Mouse (Mus musculus) embryonic stem cell, embryonic (primary cell): ENCODE results near the gene Sorcs2.

ENCODE experiments used
- CTCF ChIA-PET, 4 experiments: fragments of 300-600 bp in 2 of 4; fragments of 350-600 bp in 2 of 4; sonication (Branson Sonifier 250); formaldehyde crosslinking; loops; one replicate each; lab custom pipeline; 2022; ENCODE audit warnings: inconsistent platforms in 2 of 4; lab: Charles Lee
- POLR2A ChIA-PET, 4 experiments: fragments of 300-600 bp in 2 of 4; fragments of 350-600 bp in 2 of 4; sonication (Branson Sonifier 250); formaldehyde crosslinking; loops; one replicate each; lab custom pipeline; 2022; ENCODE audit warnings: antibody characterized with exemption in 4 of 4, inconsistent platforms in 1 of 4; lab: Charles Lee

Sorcs2 gene

DNA sequence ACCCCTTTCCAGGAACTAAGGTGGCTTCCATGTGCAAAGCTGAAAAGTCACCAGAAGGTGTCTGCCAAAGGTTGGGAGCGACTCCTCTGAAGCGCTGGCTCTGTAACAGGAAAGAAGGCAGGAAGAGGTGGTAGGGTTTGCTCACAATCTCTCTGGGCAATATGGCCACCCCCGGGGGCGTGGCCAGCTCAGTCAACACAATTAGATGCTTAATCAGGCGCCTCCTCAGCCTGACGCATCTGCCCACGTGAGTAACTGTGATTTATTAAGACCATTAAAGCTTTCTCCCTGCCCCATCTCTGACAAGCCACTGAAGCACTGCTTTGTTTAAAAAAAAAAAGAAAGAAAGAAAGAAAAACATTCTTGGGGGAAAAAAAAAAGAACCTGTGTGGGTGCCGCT lies 22.1 kb downstream of the Sorcs2 start:
- CTCF ChIA-PET: interaction anchor here in 3 of 4 experiments (0.6 to 1.8 kb wide), 12 partner anchors 9 to 852 kb away, joined by 3 to 6 read pairs (median 3); partner anchors contain the start of gene Sorcs2 (in 1 of the 3)
- POLR2A ChIA-PET: interaction anchor here (0.6 to 5.2 kb wide), 23 partner anchors 9 to 1146 kb away, joined by 3 to 35 read pairs (median 3); partner anchors contain the start of gene Grpel1 (in 2 of the 4)

DNA sequence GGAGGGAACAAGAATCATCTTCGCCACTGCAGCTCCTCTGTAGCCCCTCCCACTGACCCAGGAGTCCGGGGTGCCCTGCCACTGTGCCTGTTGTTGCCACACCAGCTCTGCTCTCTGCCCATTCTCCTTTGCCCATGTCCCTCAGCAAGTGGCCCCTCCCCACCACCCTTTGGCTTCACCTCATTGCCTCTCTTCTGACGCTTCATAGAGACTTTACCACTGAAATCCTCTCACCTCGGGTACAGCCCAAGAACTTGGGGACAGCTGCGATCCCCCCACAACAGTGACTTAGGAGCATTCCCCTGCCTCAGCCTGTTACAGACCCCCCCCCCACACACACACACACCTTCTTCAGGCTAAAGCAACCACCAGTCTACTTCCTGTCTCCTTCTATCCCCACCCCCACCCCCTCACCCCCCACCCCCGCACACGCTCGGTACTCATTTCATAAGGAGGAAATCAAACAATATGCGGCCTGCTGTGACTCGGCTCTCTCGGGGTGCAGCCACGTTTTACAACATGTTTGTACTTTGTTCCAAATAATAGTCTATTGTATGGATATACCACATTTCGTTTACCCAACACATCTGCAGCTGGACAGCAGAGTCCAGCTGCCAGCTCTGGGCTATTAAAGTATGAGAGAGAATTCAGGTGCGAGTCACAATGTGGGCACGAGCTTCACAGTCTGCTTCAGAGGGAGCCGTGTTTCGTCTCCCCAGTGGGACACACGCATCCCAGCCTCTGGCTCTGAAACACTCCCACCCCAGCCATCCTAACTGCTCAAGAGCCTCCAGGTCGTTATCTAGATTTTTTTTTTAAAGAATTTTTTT lies 23.5 kb downstream of the Sorcs2 start:
- ChIA-PET POLR2A (interaction anchor here in 2 of 4 experiments (0.8 to 5.2 kb wide), 12 partner anchors 10 to 554 kb away, joined by 3 to 35 read pairs (median 3); no protein-coding TSS in a partner anchor), CTCF (interaction anchor here in 3 of 4 experiments (0.8 to 1.8 kb wide), 5 partner anchors 13 to 24 kb away, joined by 3 to 11 read pairs (median 4); partner anchors contain the start of gene Sorcs2 (in 1 of the 3))

DNA sequence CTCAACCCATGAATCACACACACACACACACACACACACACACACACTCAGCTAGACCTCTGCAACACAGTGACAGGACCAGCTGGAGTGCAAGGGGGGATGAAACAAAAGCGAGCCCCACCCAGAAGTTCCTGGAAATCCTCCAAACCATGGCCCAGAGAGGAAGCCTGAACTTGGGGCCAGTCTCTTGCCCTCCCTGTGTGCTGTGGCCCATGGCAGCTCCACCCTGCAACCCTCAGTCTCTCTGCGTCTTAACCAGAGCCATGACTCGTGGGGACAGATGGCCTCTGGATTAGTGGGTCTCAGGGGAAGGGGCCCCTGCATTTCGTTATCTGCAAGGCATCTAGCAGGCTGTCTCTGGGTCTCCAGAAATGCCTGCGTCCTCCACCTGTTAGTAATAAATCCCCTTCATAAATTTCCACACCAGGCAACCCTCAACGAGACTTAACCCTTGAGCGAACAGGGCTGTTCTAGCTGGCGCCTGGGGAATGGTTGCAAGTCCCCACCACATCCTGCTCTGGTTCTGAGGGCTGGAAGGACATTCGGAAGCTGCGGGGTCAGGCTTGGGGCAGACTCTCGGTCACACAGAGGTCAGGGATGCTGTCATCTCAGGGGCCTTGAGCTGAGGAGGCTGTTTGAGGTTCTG lies 24.6 kb downstream of the Sorcs2 start:
- CTCF ChIA-PET: interaction anchor here in 3 of 4 experiments (0.6 to 1.8 kb wide), 4 partner anchors 23 to 398 kb away, joined by 3 to 5 read pairs (median 4); partner anchors contain the start of gene Sorcs2 (in 1 of the 3)

DNA sequence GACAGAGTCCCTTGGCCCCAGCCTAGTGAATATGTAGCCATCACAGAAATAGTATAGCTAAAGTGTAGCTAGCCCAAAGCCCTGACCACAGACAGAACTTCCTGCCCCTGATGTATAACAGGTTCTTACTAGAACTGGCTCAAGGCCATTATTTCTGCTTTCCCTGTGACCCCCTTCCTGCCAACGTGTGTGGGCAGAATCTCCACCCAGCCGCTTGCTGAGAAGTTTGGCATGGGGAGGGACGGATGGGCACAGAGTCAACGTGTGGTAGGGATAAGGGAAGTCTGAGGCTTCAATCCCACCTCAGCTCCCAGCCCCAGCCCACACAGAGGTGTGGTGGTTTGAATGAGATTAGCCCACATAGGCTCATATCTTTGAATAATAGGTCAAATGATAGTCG lies 26.2 kb downstream of the Sorcs2 start:
- ChIA-PET CTCF (interaction anchor here in 3 of 4 experiments (1.0 to 1.8 kb wide), 3 partner anchors 24 kb away, joined by 3 to 5 read pairs (median 4); no protein-coding TSS in a partner anchor), POLR2A (interaction anchor here in 1 of 4 experiments (1.2 kb wide), 1 partner anchor 13 kb away, joined by 3 read pairs; no protein-coding TSS in a partner anchor)

More for the DNA sequence above, 24.6 kb downstream of the Sorcs2 start:
- POLR2A ChIA-PET: interaction anchor here in 2 of 4 experiments (0.6 to 5.2 kb wide), 8 partner anchors 8 to 38 kb away, joined by 3 to 35 read pairs (median 3); no protein-coding TSS in a partner anchor

DNA sequence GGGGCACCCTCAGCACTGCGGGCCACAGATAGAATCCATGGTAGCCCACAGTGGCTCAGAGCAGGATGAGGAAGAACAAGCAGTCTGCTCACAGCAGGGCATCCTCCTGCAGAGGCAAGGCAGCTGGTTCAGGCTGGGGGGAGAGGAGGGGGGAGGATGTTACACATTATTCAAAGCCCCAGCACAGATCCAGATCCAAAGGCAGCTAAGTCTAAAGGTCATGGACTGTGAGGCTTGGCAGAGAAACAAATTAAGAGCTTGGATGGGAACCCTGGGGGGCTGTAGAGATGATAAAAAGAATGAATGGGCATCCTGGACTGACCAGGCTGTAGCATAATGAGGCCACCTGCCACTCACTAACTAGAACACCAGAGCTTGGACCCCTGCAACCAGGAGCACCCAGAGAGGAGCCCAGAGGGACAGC lies 28.7 kb downstream of the Sorcs2 start:
- CTCF ChIA-PET: interaction anchor here in 2 of 4 experiments (0.9 to 1.8 kb wide), 4 partner anchors 27 to 46 kb away, joined by 3 to 4 read pairs (median 4); no protein-coding TSS in a partner anchor

DNA sequence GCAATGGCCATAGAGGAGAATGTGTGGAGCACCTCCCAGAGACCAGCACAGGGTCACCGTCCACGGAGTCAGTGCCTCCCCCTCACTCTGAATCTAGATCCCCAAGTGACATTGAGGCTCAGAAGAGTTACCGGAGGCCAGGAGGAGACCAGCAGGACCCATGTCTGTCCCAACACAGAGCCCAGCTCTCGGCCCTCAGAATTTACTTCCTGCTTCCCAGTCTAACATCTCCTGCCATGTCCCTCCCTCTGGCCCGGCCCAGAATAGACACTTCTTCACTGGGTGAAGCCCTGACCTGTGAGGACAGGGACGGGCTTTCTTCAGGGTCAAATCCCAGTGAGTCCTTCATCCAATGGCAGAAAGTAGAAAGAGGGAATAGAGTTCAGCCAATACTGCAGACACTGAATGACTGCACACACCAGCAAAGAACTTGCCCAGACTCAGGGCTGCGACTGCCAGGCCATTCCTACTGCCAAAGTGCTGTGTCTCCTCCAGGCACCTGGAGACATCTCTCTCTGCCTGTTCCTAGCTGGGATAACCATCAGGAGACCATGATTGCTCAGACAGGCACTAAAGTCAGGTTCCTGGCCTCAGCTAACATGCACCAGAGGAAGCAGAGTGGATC lies 29.3 kb downstream of the Sorcs2 start:
- CTCF ChIA-PET: interaction anchor here in 2 of 4 experiments (0.9 to 1.8 kb wide), 4 partner anchors 27 to 45 kb away, joined by 3 to 4 read pairs (median 4); no protein-coding TSS in a partner anchor
- POLR2A ChIA-PET: interaction anchor here in 2 of 4 experiments (1.0 to 1.8 kb wide), 3 partner anchors 9 to 28 kb away, joined by 3 to 6 read pairs (median 5); no protein-coding TSS in a partner anchor

More for the DNA sequence above, 28.7 kb downstream of the Sorcs2 start:
- POLR2A ChIA-PET: interaction anchor here in 2 of 4 experiments (1.0 to 1.8 kb wide), 2 partner anchors 10 to 27 kb away, joined by 3 to 6 read pairs; no protein-coding TSS in a partner anchor

DNA sequence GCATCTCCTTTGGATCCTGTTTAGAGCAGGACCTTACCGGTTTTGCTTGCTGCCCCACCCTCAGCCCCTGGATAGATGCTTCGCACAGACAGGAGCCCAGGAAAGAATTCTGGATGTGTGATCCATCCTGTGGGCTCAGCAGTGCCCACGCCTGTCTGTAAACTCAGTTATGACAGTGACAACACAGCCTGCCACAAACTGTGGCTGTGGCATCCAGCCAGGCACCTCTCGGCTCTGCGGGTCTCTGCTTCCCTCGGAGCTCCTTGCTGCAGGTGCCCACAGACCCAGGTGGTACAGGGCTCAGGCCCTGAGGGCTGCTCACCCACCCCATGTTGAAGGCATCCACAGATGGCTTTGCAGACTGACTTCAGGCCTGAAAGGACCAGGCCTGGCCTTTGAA lies 30.0 kb downstream of the Sorcs2 start:
- POLR2A ChIA-PET: interaction anchor here in 2 of 4 experiments (1.0 to 1.8 kb wide), 3 partner anchors 8 to 28 kb away, joined by 3 to 6 read pairs (median 5); no protein-coding TSS in a partner anchor
- CTCF ChIA-PET: interaction anchor here in 1 of 4 experiments (1.6 to 1.8 kb wide), 2 partner anchors 28 to 45 kb away, joined by 4 read pairs; no protein-coding TSS in a partner anchor

DNA sequence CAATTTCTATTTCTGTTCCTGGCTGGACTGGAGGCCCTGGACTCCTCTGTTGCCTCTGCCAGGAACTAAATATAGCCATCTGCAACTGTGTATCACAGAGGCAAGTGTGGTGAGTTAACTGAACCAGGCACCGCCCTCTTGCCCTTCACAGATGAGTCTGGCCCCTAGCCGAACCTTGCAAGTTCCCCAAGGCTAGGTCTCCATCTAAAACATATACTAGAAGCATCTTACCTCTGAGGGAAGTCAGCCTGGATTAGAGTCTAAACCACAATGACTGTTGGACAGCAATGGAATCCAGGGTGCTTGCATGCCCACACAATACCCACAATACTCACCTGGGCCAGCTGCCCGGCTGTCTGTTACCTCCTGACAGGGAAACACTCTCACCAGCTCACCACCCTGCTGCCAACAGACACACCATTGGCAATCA lies 30.7 kb downstream of the Sorcs2 start:
- ChIA-PET CTCF (interaction anchor here in 2 of 4 experiments (0.6 to 0.7 kb wide), 2 partner anchors 9 to 168 kb away, joined by 3 to 5 read pairs; no protein-coding TSS in a partner anchor), POLR2A (interaction anchor here in 1 of 4 experiments (1.1 kb wide), 1 partner anchor 10 kb away, joined by 5 read pairs; no protein-coding TSS in a partner anchor)

DNA sequence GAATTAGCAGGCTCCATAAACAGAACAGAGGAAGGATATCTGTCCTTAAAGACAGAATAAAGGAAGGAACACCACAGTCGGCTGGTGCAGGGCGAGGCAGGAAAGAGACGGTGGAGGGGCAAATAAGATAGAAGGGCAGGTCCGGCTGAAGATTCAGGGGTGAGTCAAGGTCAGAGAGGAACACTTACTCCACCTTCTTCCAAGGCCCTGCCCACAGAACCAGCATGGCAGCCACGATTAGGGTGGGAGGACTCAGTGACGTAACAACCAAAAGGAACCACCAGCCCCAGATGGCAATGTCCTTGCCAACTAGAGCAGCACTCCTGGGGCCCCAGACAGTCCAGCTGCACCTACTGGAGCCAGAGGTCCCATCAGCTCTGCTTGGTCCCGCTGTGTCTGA lies 36.2 kb downstream of the Sorcs2 start:
- ChIA-PET CTCF (interaction anchor here in 2 of 4 experiments (0.9 to 1.7 kb wide), 3 partner anchors 34 to 70 kb away, joined by 3 to 5 read pairs (median 3); partner anchors contain the start of gene Sorcs2 (in 1 of the 2)), POLR2A (interaction anchor here in 2 of 4 experiments (0.7 to 4.4 kb wide), 5 partner anchors 9 to 28 kb away, joined by 3 to 35 read pairs (median 3); no protein-coding TSS in a partner anchor)

DNA sequence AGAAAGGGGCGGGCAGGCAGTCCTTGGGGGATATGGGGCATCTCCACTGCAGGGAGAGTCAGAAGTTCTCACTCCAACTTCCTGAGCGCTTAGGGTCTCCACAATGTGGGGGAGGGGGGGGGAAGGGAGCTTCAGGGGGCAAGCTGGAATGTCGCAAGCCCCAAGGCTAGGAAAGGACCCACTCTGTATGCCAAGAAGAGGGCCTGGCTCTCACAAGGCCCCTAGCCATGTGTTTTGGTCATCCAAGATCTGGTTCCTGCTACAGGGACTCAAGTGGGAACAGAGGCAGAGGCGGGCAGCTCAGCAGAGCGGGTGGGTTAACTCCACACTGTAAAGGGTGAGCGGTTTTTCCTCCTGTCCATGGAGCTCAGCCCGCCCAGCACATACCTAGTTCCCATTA lies 37.6 kb downstream of the Sorcs2 start:
- POLR2A ChIA-PET: interaction anchor here in 2 of 4 experiments (0.6 to 1.5 kb wide), 7 partner anchors 8 to 504 kb away, joined by 3 to 8 read pairs (median 4); no protein-coding TSS in a partner anchor
- CTCF ChIA-PET: interaction anchor here in 3 of 4 experiments (0.9 to 1.7 kb wide), 4 partner anchors 15 to 38 kb away, joined by 3 to 6 read pairs (median 4); partner anchors contain the start of gene Sorcs2 (in 1 of the 3)

DNA sequence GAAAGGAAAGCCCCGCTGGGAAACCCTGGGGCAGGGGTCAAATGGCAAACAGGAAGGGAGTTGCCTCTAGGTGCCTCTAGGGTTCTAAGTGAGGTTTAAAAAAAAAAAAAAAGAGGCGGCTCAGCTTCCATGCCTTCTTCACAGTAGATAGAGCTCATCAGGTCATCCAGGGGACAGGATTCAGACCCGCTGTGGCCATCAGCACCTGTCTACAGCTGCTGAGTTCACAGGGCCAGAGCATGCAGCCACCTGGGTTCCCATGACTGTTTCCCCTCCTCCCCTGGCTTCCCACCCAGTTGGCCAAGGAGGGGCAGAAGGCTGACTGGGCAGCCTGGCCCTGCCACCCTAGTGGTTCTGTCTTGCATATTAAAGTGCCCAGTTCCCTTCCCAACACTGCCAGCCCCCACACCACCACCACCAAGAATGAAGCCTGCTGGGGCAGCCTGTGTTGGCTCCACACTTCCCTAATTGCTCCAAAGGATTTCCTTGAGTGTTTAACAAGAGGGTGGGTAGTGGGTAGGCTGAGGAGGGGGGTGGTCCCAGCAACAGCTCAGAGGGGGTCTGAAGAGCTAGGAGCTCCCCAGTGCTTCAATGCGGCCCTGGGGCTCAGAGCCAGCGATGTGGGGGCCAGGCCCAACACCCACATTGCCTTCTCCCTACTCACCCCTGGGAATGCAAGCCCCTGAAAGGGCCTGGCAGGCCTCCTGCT lies 38.2 kb downstream of the Sorcs2 start:
- POLR2A ChIA-PET: interaction anchor here in 2 of 4 experiments (0.8 to 1.5 kb wide), 4 partner anchors 9 to 16 kb away, joined by 3 to 8 read pairs (median 3); no protein-coding TSS in a partner anchor
- CTCF ChIA-PET: interaction anchor here in 3 of 4 experiments (0.7 to 1.1 kb wide), 4 partner anchors 36 to 326 kb away, joined by 3 to 6 read pairs (median 3); partner anchors contain the start of gene Sorcs2 (in 1 of the 3)

DNA sequence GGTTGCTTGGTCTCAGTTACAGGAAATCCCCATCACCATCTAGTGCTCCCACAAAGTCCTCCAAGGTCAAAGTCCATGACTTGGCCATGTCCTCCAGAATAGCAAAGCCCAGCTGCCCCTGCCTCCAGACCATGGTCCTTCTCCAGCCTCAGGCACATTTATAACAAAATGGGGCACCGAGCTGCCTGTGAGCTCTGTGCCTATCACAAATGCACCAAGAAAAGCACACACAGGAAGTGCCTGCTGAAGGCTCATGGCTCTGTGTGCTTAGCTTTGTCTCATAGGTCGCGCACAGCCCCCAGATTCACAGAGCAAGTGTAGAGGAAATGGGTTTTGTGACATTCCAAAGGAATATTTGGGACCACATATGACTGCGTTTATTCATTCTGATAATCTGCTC lies 39.8 kb downstream of the Sorcs2 start:
- ChIA-PET CTCF (interaction anchor here in 2 of 4 experiments (0.5 to 1.3 kb wide), 2 partner anchors 38 to 224 kb away, joined by 3 to 4 read pairs; no protein-coding TSS in a partner anchor), POLR2A (interaction anchor here in 2 of 4 experiments (0.6 to 1.3 kb wide), 3 partner anchors 14 to 17 kb away, joined by 3 read pairs; no protein-coding TSS in a partner anchor)

DNA sequence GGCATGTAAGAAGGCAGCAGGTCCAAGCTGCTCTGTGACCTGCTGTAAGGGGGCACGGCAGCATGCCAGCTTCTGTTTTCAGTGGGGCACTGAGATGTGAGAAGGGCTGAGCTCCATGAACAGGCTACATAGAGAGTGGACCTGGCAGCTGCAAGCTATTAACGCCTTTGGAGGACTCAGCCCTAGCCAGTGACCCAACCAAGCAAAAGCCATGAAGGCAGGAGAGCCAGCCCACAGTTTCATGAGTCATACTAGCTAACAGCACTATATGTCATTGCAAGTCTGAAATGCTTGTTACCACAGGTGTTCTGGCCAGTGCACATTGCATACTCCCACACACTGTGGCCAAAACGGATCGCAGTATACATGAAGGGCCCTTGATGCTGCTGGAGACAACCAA lies 41.3 kb downstream of the Sorcs2 start:
- POLR2A ChIA-PET: interaction anchor here in 1 of 4 experiments (2.0 kb wide), 1 partner anchor 9 kb away, joined by 7 read pairs; no protein-coding TSS in a partner anchor
- CTCF ChIA-PET: interaction anchor here in 1 of 4 experiments (0.9 kb wide), 1 partner anchor 65 kb away, joined by 3 read pairs; no protein-coding TSS in a partner anchor

DNA sequence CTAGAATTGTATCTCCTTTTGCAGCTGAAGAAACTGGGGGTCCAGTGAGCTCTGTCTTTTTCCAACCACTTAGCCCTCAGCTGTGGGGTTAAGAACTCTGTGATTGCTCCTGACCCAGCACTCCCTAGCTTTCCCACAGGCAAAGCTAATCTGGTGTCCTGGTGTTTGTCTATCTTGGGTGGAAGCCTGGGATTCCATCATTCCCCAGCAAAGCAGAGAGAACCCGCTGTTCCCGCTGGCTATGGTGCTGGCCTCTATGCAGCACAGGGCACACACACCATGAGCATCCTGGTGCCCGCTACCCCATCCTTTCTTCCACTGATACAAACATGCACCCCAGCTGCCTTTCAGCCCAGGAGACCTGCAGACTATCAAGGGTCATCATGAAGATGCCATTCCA lies 42.3 kb downstream of the Sorcs2 start:
- ChIA-PET POLR2A (interaction anchor here in 1 of 4 experiments (2.0 kb wide), 1 partner anchor 10 kb away, joined by 7 read pairs; no protein-coding TSS in a partner anchor), CTCF (interaction anchor here in 2 of 4 experiments (0.8 to 0.9 kb wide), 2 partner anchors 19 to 64 kb away, joined by 3 read pairs; no protein-coding TSS in a partner anchor)

DNA sequence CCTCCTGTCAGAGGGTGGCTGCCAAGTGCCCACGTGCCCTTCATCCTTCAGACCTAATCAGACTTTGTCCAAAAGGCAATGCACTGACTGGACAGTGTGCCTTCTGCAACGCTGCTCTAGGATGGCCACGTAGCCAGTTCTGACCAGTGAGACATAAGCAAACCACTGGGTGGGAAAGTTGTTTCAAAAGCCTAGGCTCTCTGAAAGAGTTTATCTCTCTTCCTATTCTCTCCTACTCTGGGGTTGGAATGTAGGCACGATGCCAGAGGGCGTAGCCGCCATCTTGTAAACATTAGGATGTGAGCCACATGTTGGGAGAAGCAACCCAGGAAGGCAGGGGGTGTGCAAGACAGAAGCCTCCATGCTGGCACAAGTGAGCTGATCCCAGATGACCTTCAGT lies 44.3 kb downstream of the Sorcs2 start:
- ChIA-PET POLR2A (interaction anchor here in 1 of 4 experiments (1.2 kb wide), 1 partner anchor 19 kb away, joined by 3 read pairs; no protein-coding TSS in a partner anchor), CTCF (no interaction called here)
